Mouse (Mus musculus): ENCODE measurements around the gene Pfdn6.
A peak's percentile ranks its signal among the peaks of the same experiment; 100 is the strongest.
"Not testable (repeated sequence)": the region's sequence is repeated elsewhere in the genome, so short reads cannot be mapped to it uniquely, and the experiment has no call there.

Gene Pfdn6

GRCm38 (mm10) chr17:33955555-33956214 lies 15.5 kb upstream of the Pfdn6 start, which contains the start of the genes Vps52 and Rps18:
Gene Vps52 (plus strand): TSS chr17:33955812.
Gene Rps18 (minus strand): TSS chr17:33956001.
- DNase-seq (ENCODE audit: extremely low read depth, low read depth) = peak; percentile 97

GRCm38 (mm10) chr17:33954646-33955554 lies 14.8 kb upstream of the Pfdn6 start:
- no peak for DNase-seq (ENCODE audit: extremely low read depth, low read depth)

- no peak for DNase-seq (ENCODE audit: extremely low read depth, low read depth)
Measured at GRCm38 (mm10) chr17:33953961-33954565, 13.9 kb upstream of the Pfdn6 start.

- DNase-seq (ENCODE audit: extremely low read depth, low read depth) = no peak
Measured at GRCm38 (mm10) chr17:33953310-33953709, 13.2 kb upstream of the Pfdn6 start.

- no peak for DNase-seq (ENCODE audit: extremely low read depth, low read depth)
Measured at GRCm38 (mm10) chr17:33952879-33953278, 12.7 kb upstream of the Pfdn6 start.

DNA sequence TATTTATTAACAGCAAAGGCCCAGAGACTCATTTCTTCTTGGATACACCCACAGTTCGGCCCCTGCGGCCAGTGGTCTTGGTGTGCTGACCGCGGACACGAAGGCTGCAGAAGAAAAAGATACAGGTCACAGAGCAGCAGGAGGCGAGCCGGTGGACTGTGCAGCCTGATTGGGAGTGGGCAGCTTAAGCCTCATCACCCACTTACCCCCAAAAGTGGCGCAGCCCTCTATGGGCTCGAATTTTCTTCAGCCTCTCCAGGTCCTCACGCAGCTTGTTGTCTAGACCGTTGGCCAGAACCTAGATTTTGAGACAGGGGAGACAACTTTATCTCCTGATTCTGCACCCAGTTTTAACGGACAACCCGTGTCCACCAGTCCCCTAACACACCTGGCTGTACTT lies 11.9 kb upstream of the Pfdn6 start:
- not testable (repeated sequence) for DNase-seq (ENCODE audit: extremely low read depth, low read depth)

DNA sequence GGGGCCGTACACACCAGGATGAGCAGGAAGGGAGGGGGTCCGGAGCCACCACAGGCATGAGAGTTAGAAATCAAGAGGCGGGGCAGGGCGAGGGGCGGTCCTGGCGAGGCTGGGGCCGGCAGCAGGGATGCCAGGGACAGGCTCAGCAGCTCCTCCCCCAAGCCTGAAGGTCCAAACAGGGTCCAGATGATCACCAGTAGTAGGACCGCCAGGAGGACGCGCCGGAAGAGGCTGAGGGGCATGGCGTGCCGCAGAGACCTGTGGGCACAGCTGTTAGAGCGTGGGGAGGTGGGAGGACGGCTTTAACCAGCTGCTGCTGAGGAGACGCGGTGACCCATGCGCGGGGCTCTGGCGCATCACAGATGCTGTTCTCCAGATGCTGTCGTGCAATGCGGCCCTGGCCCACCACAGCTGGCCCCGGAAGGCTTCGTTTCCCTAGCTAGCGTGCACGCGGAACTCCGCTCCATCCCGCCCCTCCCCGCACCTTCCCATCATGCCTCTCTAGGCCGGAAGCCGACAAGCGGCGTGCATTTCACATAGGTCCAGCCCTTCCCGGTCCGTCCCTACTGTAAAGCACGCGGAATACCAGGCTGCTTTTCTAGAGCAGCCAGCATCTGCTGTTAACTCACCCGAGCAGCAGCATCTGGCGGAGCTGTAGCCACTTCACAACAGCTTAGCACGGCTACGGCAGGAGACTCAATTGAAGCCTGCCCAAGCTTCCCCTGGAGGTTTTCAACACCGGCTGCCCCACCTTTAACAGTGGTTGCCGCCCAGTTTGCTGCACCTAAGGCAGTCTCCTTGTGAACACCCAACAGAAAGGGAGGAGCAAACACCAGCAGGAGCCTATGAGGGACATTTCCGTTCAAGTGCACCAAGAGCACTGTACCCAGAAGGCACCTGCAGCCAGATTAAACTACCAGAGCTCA lies 11.1 kb upstream of the Pfdn6 start, which contains the start of gene B3galt4:
B3galt4 (minus strand) TSS at position 468 of the 926 bp plus-strand sequence.
- peak; percentile 89 for DNase-seq (ENCODE audit: extremely low read depth, low read depth)

DNA sequence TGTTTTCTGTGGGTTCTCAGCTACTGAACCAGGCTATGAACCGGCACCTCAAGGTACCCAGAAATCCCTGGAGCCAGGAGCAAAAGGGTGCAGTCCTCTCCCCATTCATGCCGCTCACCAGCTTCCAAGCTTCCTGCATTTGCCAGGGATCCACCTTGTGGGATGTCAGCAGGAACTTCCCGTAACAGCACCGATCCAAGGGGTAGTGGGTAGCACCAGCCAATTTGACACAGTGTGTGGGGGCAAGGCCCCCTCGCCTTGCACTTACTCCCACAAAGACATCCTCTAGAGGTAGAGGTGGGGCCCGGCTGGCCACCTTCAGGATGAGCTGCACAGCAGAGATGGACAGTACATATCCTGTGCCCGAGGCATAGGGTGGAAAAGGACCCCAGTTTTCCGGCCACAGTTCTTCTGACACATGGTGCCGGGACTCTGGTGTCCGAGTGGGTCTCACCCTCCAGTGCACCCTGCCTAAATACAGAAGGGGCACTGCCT lies 10.0 kb upstream of the Pfdn6 start:
- DNase-seq (ENCODE audit: extremely low read depth, low read depth) = no peak

DNA sequence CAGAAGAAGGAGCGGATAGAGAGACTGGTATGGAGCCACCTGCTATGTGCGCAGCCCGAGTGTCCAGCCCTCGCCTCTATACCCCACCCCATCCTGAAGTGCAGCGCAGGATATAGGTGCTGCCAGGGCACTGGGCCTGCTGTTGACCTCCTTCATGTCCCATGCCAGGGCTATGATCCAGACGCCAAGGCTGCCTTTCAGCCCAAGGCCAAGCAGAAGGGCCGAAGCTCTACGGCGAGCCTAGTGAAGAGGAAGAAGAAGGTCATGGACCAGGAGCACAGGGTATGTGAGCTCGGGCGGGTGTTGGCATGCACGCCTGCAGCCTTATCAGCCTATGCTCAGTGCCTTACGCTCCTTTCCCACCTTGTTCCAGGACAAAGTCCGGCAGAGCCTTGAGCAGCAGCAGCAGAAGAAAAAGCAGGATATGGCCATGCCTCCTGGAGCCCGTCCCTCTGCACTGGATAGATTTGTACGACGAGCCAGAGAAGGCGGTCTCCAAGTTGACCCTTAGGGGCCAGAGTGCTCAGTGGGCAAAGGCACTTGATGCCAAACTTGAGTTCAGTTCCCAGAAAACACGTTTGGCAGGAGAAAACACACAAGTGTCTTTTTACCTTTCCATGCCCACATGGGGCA lies 8.9 kb upstream of the Pfdn6 start:
- DNase-seq (ENCODE audit: extremely low read depth, low read depth) = no peak

DNA sequence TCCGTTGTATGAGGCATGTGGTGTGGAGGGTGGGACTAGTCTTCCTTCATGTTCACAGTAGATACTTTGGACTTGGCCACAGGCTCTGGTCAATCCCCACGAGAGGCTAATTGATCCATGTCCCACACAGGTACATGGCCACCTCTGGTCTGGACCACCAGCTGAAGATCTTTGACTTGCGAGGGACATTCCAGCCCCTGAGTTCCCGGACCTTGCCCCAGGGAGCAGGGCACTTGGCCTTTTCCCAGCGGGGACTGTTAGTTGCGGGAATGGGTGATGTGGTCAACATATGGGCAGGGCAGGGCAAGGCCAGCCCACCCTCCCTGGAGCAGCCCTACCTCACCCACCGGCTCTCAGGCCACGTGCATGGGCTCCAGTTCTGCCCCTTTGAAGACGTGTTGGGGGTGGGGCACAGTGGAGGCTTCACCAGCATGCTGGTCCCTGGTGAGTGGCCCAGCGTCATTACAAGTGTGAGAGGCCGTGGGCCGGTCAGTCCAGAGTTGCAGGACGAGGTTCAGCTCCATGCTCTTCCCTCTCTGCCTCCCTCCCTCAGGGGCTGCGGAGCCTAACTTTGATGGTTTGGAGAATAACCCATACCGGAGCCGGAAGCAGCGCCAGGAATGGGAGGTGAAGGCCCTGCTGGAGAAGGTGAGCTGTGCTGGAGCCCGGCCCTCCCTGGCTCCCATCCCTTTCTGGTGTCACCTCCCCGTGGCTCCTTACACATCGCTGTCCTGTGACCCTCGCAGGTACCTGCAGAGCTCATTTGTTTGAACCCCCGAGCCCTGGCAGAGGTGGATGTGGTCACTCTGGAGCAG lies 8.2 kb upstream of the Pfdn6 start:
- DNase-seq (ENCODE audit: extremely low read depth, low read depth) = no peak

DNA sequence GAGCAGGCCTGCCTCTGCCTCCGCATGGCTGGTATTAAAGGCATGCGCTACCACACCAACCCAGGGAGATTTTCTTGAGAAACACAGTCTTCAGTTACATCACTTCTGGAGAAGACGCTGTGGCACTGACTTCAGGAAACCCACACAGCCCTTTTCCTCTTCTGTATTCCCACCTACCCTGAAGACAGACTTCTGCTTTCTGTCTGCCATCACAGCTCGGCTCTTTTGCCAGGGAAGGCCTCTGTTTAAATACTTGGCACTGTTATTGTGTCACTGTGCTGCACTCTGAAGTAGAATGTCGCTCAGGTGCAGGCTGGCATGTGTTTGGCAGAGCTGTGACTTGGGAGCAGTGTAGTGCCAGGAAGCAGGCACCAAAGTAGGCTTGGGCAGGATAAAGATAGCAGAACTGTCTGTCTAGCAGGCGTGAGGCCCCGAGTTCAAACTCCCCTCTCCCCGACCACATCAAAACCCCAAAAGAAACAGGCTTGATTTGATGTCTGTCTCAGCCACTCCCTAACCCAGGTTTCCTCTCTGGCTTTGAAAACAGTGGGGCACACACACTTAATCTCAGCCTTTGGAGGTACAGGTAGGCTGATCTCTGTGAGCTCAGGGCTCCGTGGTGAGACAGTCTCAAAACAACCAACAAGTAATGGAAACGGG lies 7.4 kb upstream of the Pfdn6 start:
- DNase-seq (ENCODE audit: extremely low read depth, low read depth) = no peak

DNA sequence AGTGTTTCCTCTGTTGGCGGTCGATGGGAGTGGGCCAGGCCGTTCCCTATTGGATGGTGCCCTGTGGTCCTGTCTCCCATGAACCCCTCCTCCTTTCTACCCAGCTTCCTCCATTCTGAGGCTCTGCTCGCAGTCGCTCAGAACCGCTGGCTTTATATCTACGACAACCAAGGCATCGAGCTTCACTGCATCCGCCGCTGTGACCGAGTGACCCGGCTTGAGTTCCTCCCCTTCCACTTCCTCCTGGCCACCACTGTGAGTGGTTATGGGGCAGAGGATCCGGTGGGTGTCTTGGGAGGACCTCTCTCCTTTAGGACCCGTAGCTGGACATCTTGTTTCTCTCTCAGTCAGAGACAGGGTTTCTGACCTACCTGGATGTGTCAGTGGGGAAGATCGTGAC lies 3.3 kb upstream of the Pfdn6 start:
- no peak for DNase-seq (ENCODE audit: extremely low read depth, low read depth)

GRCm38 (mm10) chr17:33941381-33941780 lies 1.2 kb upstream of the Pfdn6 start:
- DNase-seq (ENCODE audit: extremely low read depth, low read depth) = no peak

DNA sequence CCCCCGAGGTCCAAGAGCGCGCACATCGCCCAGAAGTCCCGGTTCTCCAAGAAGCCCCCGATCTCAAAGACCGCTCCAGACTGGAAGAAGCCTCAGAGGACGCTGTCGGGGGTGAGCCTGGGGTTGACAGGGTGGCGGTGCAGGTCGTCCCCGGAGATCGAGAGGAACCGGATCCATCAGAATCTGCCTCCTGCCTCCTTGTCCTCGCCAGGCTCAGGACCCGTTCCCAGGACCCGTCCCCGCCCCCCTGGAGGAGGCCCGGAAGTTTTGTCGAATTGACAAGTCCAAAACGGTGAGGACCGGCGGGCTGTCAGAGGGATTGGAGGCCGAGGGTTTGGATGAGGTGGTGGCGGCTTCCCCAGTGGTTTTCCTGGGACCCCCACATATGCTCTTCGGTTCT lies 838 bp upstream of the Pfdn6 start:
- DNase-seq (ENCODE audit: extremely low read depth, low read depth) = no peak

DNA sequence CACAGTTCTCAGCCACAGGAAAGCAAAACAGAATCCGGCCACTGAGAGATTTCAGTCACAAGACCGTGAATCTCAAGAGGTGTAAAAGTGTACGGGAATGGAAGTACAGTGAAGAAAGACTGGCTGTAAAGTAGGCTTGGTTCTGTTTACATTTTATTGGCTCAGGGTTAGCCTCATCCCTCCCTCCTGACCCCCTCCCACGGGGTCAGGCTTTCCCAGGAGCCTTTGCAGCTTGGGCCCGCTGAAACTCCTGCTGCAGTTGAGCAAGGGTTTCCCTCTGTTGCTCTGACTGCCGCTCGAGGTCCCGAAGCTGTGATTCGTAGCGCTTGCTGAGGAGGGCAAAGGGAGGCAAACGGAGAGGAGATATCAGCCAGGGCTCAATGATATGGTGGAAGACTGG lies 1.4 kb downstream of the Pfdn6 start:
- no peak for DNase-seq (ENCODE audit: extremely low read depth, low read depth)

- no peak for DNase-seq (ENCODE audit: extremely low read depth, low read depth)
Measured at GRCm38 (mm10) chr17:33936993-33937392, 3.1 kb downstream of the Pfdn6 start.

GRCm38 (mm10) chr17:33935422-33936055 lies 4.6 kb downstream of the Pfdn6 start:
- no peak for DNase-seq (ENCODE audit: extremely low read depth, low read depth)

GRCm38 (mm10) chr17:33932970-33933369 lies 7.2 kb downstream of the Pfdn6 start:
- no peak for DNase-seq (ENCODE audit: extremely low read depth, low read depth)
